Mouse (Mus musculus) embryo, embryonic 10.5 days (tissue): ENCODE data around the gene Iars.
"Not testable (repeated sequence)": the region's sequence is repeated elsewhere in the genome, so short reads cannot be mapped to it uniquely, and the experiment has no call there.

Source experiments
- DNase-seq: peaks from one replicate; pipeline ENCODE4 v3.0.0-alpha.2; 2015; ENCODE audit warnings: low spot score

Gene Iars

GRCm38 (mm10) chr13:49738011-49738410 lies 56.1 kb downstream of the Iars start:
- DNase-seq: no peak

GRCm38 (mm10) chr13:49741285-49742040 lies 59.6 kb downstream of the Iars start:
- no peak for DNase-seq

- DNase-seq: no peak
Measured at GRCm38 (mm10) chr13:49756591-49756990, 74.7 kb downstream of the Iars start.

GRCm38 (mm10) chr13:49757966-49758365 lies 76.1 kb downstream of the Iars start:
- no peak for DNase-seq

GRCm38 (mm10) chr13:49760675-49761074 lies 78.8 kb downstream of the Iars start:
- no peak for DNase-seq

GRCm38 (mm10) chr13:49762208-49762607 lies 80.3 kb downstream of the Iars start:
- DNase-seq: no peak

- DNase-seq: no peak
Measured at GRCm38 (mm10) chr13:49765306-49765705, 83.4 kb downstream of the Iars start.

GRCm38 (mm10) chr13:49766269-49766668 lies 84.4 kb downstream of the Iars start:
- peak; percentile 5 for DNase-seq

GRCm38 (mm10) chr13:49768048-49768447 lies 86.1 kb downstream of the Iars start:
- no peak for DNase-seq

GRCm38 (mm10) chr13:49769111-49769510 lies 87.2 kb downstream of the Iars start:
- DNase-seq: no peak

- not testable (repeated sequence) for DNase-seq
Measured at GRCm38 (mm10) chr13:49771536-49771935, 89.6 kb downstream of the Iars start.
